Mouse (Mus musculus) T-helper 2 cell (primary cell): ENCODE measurements around the gene Olfr160.

Experiments
- in situ Hi-C: fragments of 300-600 bp; cut with MboI, MseI; formaldehyde crosslinking; loops from one replicate; pipeline ENCODE4 v1.15.1; 2025; ENCODE audit warnings: high pct_unique_total_duplicates

The Olfr160 gene

DNA sequence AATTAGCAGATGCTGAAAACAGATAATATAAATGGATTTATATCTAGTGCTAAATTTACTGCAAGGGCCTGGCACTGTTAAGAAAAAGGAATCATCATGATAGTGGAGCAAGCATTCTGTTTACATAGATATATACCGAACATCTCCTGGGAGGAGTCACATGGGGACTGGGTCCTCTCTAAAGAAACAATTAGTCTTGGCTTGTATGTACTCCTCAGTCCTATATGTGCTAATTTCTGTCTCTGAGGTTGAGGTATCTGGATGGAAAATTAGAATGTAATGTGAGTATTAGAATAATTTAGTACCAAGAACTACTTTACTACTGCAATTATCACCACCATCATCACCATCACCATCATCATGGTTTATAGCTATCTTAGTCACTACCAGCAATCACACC lies at the start of gene Olfr160:
Gene Olfr160 (minus strand): TSS at position 101 of the 400 bp plus-strand sequence.
- in situ Hi-C loops: no loop called here

DNA sequence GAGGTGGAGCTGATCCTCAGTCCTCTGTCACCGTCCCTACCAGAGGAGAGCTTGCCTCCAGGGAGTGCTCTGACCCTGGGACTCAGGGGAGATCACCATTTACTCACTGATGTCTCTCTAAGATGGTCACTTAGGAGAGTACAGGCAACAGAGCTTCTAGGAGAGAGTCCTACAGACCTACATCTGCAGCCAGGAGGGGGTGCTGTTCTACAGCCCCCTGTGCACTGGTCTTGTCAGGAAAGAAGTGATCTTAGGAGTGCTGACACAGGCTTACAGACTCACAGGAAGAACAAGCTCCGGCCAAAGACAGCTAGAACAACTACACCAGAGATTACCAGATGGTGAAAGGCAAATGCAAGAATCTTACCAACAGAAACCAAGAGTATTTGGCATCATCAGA lies 46.5 kb upstream of the Olfr160 start:
- in situ Hi-C loops: no loop called here

DNA sequence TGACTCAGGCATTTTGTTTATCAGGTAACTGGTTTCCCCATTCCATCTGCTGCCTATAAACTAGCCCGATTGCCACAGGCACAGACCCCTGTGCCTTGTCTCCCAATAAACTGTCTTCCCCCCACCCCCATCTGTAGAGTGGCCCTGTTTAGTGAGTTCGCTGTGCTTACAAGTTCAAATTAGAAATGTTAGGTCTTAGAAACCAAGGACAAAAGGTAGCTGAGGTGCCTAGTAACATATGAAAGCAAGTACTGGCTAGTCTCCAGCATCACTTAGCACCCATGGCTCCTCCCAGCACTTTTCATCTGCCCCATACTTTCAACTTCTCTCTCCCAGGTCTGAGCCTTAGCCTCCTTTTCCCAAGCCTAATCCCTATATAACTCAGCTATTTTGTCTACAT lies 45.7 kb upstream of the Olfr160 start:
- in situ Hi-C loops: no loop called here

DNA sequence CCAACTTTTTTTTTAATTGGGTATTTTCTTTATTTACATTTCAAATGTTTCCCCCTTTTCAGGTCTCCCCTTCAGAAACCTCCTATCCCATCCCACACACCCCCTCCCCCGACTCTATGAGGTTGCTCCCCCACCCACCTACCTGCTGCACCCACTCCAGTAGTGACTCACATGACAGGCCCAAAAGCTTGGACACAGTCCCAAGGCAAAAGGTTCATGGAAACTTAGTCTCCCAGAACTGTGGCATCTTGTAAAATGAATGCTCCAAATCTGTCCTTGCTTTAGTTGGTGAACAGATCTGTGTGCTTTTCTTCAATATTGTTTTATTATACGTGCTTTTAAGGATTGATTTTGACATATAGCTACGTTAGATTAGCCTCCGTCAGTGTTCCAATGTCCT lies 36.0 kb upstream of the Olfr160 start:
- in situ Hi-C loops: no loop called here

DNA sequence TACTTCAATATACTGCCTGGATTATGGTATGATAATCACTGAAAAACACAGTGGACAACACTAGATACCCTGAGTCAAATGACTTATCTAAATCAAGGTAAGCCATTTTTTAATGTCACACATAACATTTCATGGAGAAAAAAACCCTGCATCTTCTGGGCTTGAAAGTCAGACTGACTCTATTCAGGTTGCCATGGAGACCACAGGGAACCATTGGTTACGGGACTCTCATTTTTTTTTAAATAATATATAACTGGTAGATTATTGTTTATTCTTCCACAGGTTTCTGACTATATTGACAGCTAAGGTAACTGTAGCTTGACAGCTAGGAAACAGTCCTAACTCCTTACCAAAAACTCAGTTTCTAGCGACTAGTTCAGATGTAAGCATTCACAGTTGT lies 35.4 kb upstream of the Olfr160 start:
- in situ Hi-C loops: no loop called here

- in situ Hi-C loops: no loop called here
Measured at GRCm38 (mm10) chr9:37750319-37751075, 34.4 kb upstream of the Olfr160 start.

DNA sequence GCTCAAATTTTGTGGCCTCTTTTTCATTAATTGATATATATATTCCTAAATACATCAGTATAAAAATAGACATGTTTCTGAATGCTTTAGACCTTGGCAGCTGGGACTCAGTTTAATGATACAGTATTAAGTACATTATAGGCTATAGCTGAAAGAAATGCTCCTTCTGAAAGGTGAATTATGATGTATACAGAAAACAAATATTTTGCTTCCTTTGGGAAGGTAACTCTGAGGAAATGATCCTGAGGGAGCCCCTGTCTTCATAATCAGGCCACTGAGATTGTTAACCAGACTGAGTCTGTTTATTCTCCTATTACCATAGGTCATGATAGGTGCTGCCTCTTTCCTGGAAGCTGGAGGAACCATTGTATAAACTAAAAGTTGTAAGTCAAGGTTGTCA lies 28.8 kb upstream of the Olfr160 start, which contains the start of gene Olfr874:
Gene Olfr874 (plus strand): TSS at position 301 of the 400 bp plus-strand sequence.
- in situ Hi-C loops: no loop called here

GRCm38 (mm10) chr9:37734310-37734709 lies 18.3 kb upstream of the Olfr160 start:
- in situ Hi-C loops: no loop called here

- in situ Hi-C loops: loop anchor here (10.0 kb wide), 1 partner anchor 235 kb away; no protein-coding TSS in a partner anchor
Measured at GRCm38 (mm10) chr9:37689970-37690686, 25.9 kb downstream of the Olfr160 start.

DNA sequence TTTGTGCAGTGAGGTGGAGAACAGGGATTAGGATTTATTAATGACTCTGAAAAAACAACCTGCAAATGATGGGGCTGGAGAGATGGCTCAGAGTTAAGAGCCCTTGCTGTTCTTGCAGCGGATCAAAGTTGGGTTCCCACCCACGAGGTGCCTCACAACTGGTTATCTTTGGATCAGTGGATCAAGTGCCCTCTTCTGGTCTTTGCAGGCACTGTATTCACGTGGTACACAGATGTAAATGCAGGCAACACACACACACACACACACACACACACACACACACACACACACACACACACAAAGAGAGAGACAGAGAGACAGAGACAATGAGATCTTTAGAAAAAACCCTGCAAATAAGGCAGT lies 28.1 kb downstream of the Olfr160 start:
- in situ Hi-C loops: no loop called here

- in situ Hi-C loops: no loop called here
Measured at GRCm38 (mm10) chr9:37687288-37687940, 28.6 kb downstream of the Olfr160 start.

DNA sequence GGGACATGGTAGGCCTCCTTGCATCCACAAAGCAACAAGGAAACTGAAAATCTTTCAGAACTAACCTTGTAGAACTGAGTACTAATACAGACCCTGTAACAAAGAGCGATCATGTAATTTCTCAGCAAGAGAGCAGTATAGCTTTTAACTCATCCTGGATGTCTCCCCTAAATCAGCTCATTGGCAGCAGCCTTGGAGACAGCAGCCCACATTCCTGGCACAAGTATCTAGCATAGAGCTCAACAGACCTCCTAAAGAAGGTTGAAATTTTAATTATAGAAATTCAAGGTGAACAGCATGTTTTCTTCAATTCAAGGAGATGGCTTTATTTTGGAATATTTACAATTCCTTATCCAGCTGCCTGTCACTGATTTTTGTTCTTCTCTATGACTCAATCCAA lies 34.9 kb downstream of the Olfr160 start:
- in situ Hi-C loops: no loop called here

DNA sequence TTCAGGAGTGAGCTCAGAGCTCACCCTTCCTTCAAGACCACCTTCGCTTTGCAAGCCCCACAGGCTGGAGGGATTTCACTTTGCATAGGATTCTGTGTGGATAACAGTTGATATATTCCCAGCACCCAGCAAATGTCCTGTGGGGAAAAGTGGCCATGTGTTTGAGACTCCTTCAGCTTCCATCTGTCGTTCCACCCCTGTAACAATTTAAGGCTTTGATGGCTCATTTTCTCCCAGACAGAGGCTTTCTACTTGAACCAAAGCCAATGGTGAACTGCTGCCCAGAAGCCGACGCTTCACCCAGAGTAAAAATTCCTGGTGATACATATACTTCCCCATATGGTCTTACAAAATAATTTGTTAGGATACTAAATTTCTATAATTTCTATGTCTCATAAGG lies 40.8 kb downstream of the Olfr160 start:
- in situ Hi-C loops: no loop called here

DNA sequence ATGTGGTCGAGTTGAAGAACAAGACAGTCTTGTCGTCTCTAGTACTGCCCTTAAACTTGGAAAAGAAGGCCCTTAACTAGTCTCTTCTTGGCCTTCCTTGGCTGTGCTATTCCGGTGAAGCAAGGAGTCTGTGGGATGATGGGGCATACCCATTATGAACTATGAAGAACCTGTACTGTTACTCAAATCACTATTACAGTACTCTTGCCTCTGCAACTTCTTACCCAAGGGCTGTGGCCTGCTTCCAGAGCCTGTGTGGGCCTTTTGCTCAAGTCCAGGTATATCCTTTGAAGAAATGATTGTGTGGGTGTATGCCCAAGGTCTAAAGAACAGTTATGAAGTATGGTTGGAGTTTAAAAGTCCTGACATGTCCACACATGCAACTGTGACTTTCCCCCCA lies 45.8 kb downstream of the Olfr160 start:
- in situ Hi-C loops: no loop called here

DNA sequence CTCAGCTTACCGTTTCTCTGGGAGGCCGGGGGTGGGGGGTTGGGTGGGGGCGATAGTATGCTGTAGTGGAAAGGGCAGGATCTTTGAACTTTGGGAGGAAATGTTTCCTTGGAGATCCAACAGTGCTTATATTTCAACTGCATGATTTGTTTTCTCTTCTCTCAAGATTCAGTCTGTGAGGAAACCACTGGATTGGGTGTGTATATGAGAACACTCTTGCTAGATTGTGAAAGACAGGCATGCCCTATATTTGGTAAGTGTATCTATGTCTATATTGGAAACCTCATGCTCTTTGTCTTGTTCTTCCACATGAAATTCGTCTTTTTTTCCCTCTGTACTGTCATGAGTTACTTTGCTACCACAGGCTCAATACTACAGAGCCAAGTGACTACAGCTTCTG lies 46.4 kb downstream of the Olfr160 start:
- in situ Hi-C loops: no loop called here

DNA sequence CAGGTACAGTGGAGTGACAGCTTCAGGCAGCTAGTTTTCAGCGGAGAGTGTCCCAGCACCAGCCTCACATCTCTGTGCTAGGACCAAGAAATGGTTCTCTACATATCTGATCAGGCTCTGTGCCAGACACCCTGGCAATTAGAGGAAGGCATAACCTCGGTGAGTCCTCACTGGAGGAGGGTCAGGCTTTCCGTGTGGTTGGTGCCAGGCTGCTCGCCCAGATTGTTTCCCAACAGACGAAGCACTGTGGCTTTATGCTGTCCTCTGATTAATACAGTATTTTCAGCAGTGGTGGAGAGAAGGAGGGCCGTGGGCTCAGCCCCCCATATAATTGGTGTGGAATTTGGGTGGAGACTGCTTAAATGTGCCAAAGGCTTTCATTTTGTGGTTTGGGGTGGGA lies 46.9 kb downstream of the Olfr160 start, which contains the start of gene Panx3:
Gene Panx3 (minus strand): TSS at position 121 of the 400 bp plus-strand sequence.
- in situ Hi-C loops: no loop called here

- in situ Hi-C loops: no loop called here
Measured at GRCm38 (mm10) chr9:37666045-37666444, 50.0 kb downstream of the Olfr160 start.

GRCm38 (mm10) chr9:37664604-37665003 lies 51.4 kb downstream of the Olfr160 start:
- in situ Hi-C loops: no loop called here

DNA sequence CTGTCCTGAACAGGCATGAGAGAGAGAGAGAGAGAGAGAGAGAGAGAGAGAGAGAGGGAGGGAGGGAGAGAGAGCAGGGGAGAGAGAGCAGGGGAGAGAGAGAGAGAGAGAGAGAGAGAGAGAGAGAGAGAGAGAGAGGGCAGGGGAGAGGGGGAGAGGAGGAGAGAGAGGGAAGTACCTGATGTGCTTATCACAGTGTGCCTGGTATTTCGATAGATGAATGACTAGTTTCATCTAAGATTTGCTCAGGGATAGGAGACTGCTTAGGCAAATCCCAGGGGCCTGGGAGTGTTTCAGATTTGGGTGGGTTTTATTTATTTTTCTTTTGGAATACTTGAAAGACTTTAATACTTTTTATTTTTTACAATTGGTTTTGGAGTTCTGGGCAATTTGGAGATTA lies 52.8 kb downstream of the Olfr160 start:
- in situ Hi-C loops: no loop called here

GRCm38 (mm10) chr9:37659413-37659812 lies 56.6 kb downstream of the Olfr160 start:
- in situ Hi-C loops: no loop called here
